Mouse (Mus musculus): Measurements from ENCODE around the gene Ncapd2. TPM values are rescaled to one million over a fixed set of nuclear protein-coding genes. Genes with fewer than 3 reads are reported as not detected.

Ncapd2 gene
- polyA plus RNA-seq, 1 experiment from 2014 or later, result 90.3 TPM

- H3K36me3 ChIP-seq (ENCODE audit: control insufficient read depth, insufficient read depth, low read length), result no peaks in the 10 kb centered on the region
- H3K4me2 ChIP-seq (ENCODE audit: low read depth, low read length), result no peak overlapping the region
- no peak for ATAC-seq (ENCODE audit: insufficient read depth, low FRiP score)
- H3K9ac ChIP-seq (ENCODE audit: low read length), result no peak overlapping the region
- H3K4me3 ChIP-seq (replicated peaks; ENCODE audit: low read length), result no peak overlapping the region
- no peaks in the 10 kb centered on the region for H3K27me3 ChIP-seq (ENCODE audit: control insufficient read depth, insufficient read depth, low read length)
- H3K4me1 ChIP-seq (ENCODE audit: control insufficient read depth, insufficient read depth, low read length), result peaks cover 7% of the 10 kb centered on the region; the same call in 1 of the 2 replicates
- H3K27ac ChIP-seq (ENCODE audit: low read length), result no peak overlapping the region
- H3K9me3 ChIP-seq (replicated peaks; ENCODE audit: control insufficient read depth, low read length), result no peaks in the 10 kb centered on the region; the same call in 1 of the 2 replicates
- WGBS, result 64% methylated on average over 4 of the region's 4 CpGs
These were observed 27.5 kb upstream of the Ncapd2 start for GRCm38 (mm10) chr6:125218963-125219362.

- Histone ChIP-seq H3K9ac (ENCODE audit: low read length) (no peak overlapping the region), H3K9me3 (replicated peaks; ENCODE audit: control insufficient read depth, low read length) (no peaks in the 10 kb centered on the region; the same call in 1 of the 2 replicates), H3K4me2 (ENCODE audit: low read depth, low read length) (no peak overlapping the region), H3K4me3 (replicated peaks; ENCODE audit: low read length) (no peak overlapping the region), H3K27ac (ENCODE audit: low read length) (0 out of 2 replicates have a peak overlapping the region, but pooled peaks have one; percentile 16), H3K36me3 (ENCODE audit: control insufficient read depth, insufficient read depth, low read length) (no peaks in the 10 kb centered on the region), H3K27me3 (ENCODE audit: control insufficient read depth, insufficient read depth, low read length) (no peaks in the 10 kb centered on the region), H3K4me1 (ENCODE audit: control insufficient read depth, insufficient read depth, low read length) (peaks cover 7% of the 10 kb centered on the region; the same call in 1 of the 2 replicates)
- 78% methylated on average over 11 of the region's 11 CpGs for WGBS
- no peak for ATAC-seq (ENCODE audit: insufficient read depth, low FRiP score)
These were observed 26.4 kb upstream of the Ncapd2 start for GRCm38 (mm10) chr6:125217899-125218298.

- Histone ChIP-seq H3K9me3 (replicated peaks; ENCODE audit: control insufficient read depth, low read length) (no peaks in the 10 kb centered on the region; the same call in 1 of the 2 replicates), H3K4me3 (replicated peaks; ENCODE audit: low read length) (no peak overlapping the region), H3K9ac (ENCODE audit: low read length) (no peak overlapping the region), H3K36me3 (ENCODE audit: control insufficient read depth, insufficient read depth, low read length) (no peaks in the 10 kb centered on the region), H3K27ac (ENCODE audit: low read length) (no peak overlapping the region), H3K4me2 (ENCODE audit: low read depth, low read length) (no peak overlapping the region), H3K4me1 (ENCODE audit: control insufficient read depth, insufficient read depth, low read length) (peaks cover 7% of the 10 kb centered on the region; the same call in 1 of the 2 replicates), H3K27me3 (ENCODE audit: control insufficient read depth, insufficient read depth, low read length) (no peaks in the 10 kb centered on the region)
- ATAC-seq (ENCODE audit: insufficient read depth, low FRiP score), result no peak
- 85% methylated on average over 2 of the region's 2 CpGs for WGBS
These were observed 25.4 kb upstream of the Ncapd2 start for GRCm38 (mm10) chr6:125216898-125217297.

GRCm38 (mm10) chr6:125215148-125215954, 23.9 kb upstream of the Ncapd2 start, which contains the start of gene Vamp1:
TSS of gene Vamp1 (plus strand) at chr6:125215551.
- no peaks in the 10 kb centered on the region; the same call in 1 of the 2 replicates for H3K9me3 ChIP-seq (replicated peaks; ENCODE audit: control insufficient read depth, low read length)
- peaks cover 7% of the 10 kb centered on the region; the same call in 1 of the 2 replicates for H3K4me1 ChIP-seq (ENCODE audit: control insufficient read depth, insufficient read depth, low read length)
- peak within 1 kb of the TSS; percentile 82 for H3K9ac ChIP-seq (ENCODE audit: low read length)
- WGBS, result under 1% methylated on average over 48 of the region's 48 CpGs
- no peaks in the 10 kb centered on the region for H3K27me3 ChIP-seq (ENCODE audit: control insufficient read depth, insufficient read depth, low read length)
- peak within 1 kb of the TSS; percentile 84 for H3K27ac ChIP-seq (ENCODE audit: low read length)
- H3K4me3 ChIP-seq (replicated peaks; ENCODE audit: low read length), result peak within 1 kb of the TSS; percentile 77
- ATAC-seq (ENCODE audit: insufficient read depth, low FRiP score), result peak; percentile 96
- H3K36me3 ChIP-seq (ENCODE audit: control insufficient read depth, insufficient read depth, low read length), result no peaks in the 10 kb centered on the region
- H3K4me2 ChIP-seq (ENCODE audit: low read depth, low read length), result peak within 1 kb of the TSS; percentile 96

- H3K9me3 ChIP-seq (replicated peaks; ENCODE audit: control insufficient read depth, low read length), result no peaks in the 10 kb centered on the region; the same call in 1 of the 2 replicates
- 75% methylated on average over 6 of the region's 6 CpGs for WGBS
- no peak for ATAC-seq (ENCODE audit: insufficient read depth, low FRiP score)
- H3K4me3 ChIP-seq (replicated peaks; ENCODE audit: low read length), result no peak overlapping the region
- H3K4me1 ChIP-seq (ENCODE audit: control insufficient read depth, insufficient read depth, low read length), result peaks cover 7% of the 10 kb centered on the region; the same call in 1 of the 2 replicates
- H3K27me3 ChIP-seq (ENCODE audit: control insufficient read depth, insufficient read depth, low read length), result no peaks in the 10 kb centered on the region
- H3K36me3 ChIP-seq (ENCODE audit: control insufficient read depth, insufficient read depth, low read length), result no peaks in the 10 kb centered on the region
- H3K9ac ChIP-seq (ENCODE audit: low read length), result no peak overlapping the region
- no peak overlapping the region for H3K4me2 ChIP-seq (ENCODE audit: low read depth, low read length)
- H3K27ac ChIP-seq (ENCODE audit: low read length), result no peak overlapping the region
These were observed 22.2 kb upstream of the Ncapd2 start for GRCm38 (mm10) chr6:125213715-125214114.

GRCm38 (mm10) chr6:125213129-125213528, 21.6 kb upstream of the Ncapd2 start:
- H3K4me1 ChIP-seq (ENCODE audit: control insufficient read depth, insufficient read depth, low read length), result peaks cover 7% of the 10 kb centered on the region; the same call in 1 of the 2 replicates
- H3K9me3 ChIP-seq (replicated peaks; ENCODE audit: control insufficient read depth, low read length), result no peaks in the 10 kb centered on the region; the same call in 1 of the 2 replicates
- no peaks in the 10 kb centered on the region for H3K27me3 ChIP-seq (ENCODE audit: control insufficient read depth, insufficient read depth, low read length)
- WGBS, result 66% methylated on average over 6 of the region's 6 CpGs
- no peak overlapping the region for H3K4me2 ChIP-seq (ENCODE audit: low read depth, low read length)
- H3K36me3 ChIP-seq (ENCODE audit: control insufficient read depth, insufficient read depth, low read length), result no peaks in the 10 kb centered on the region
- no peak overlapping the region for H3K4me3 ChIP-seq (replicated peaks; ENCODE audit: low read length)
- H3K9ac ChIP-seq (ENCODE audit: low read length), result no peak overlapping the region
- no peak overlapping the region for H3K27ac ChIP-seq (ENCODE audit: low read length)
- no peak for ATAC-seq (ENCODE audit: insufficient read depth, low FRiP score)

GRCm38 (mm10) chr6:125212621-125213020, 21.1 kb upstream of the Ncapd2 start:
- H3K27me3 ChIP-seq (ENCODE audit: control insufficient read depth, insufficient read depth, low read length), result no peaks in the 10 kb centered on the region
- no peak overlapping the region for H3K27ac ChIP-seq (ENCODE audit: low read length)
- no peak overlapping the region for H3K9ac ChIP-seq (ENCODE audit: low read length)
- H3K36me3 ChIP-seq (ENCODE audit: control insufficient read depth, insufficient read depth, low read length), result no peaks in the 10 kb centered on the region
- no peak overlapping the region for H3K4me3 ChIP-seq (replicated peaks; ENCODE audit: low read length)
- peaks cover 7% of the 10 kb centered on the region; the same call in 1 of the 2 replicates for H3K4me1 ChIP-seq (ENCODE audit: control insufficient read depth, insufficient read depth, low read length)
- 42% methylated on average over 2 of the region's 2 CpGs for WGBS
- no peak for ATAC-seq (ENCODE audit: insufficient read depth, low FRiP score)
- H3K4me2 ChIP-seq (ENCODE audit: low read depth, low read length), result no peak overlapping the region
- H3K9me3 ChIP-seq (replicated peaks; ENCODE audit: control insufficient read depth, low read length), result no peaks in the 10 kb centered on the region

- WGBS, result 89% methylated on average over 1 of the region's 1 CpGs
- Histone ChIP-seq H3K4me2 (ENCODE audit: low read depth, low read length) (no peak overlapping the region), H3K4me3 (replicated peaks; ENCODE audit: low read length) (no peak overlapping the region), H3K27me3 (ENCODE audit: control insufficient read depth, insufficient read depth, low read length) (no peaks in the 10 kb centered on the region), H3K9ac (ENCODE audit: low read length) (no peak overlapping the region), H3K4me1 (ENCODE audit: control insufficient read depth, insufficient read depth, low read length) (no peaks in the 10 kb centered on the region), H3K9me3 (replicated peaks; ENCODE audit: control insufficient read depth, low read length) (no peaks in the 10 kb centered on the region), H3K36me3 (ENCODE audit: control insufficient read depth, insufficient read depth, low read length) (no peaks in the 10 kb centered on the region), H3K27ac (ENCODE audit: low read length) (no peak overlapping the region)
- ATAC-seq (ENCODE audit: insufficient read depth, low FRiP score), result no peak
These were observed 18.9 kb upstream of the Ncapd2 start for GRCm38 (mm10) chr6:125210436-125210835.

- Histone ChIP-seq H3K9me3 (replicated peaks; ENCODE audit: control insufficient read depth, low read length) (no peaks in the 10 kb centered on the region), H3K36me3 (ENCODE audit: control insufficient read depth, insufficient read depth, low read length) (peaks cover 9% of the 10 kb centered on the region; the same call in 1 of the 2 replicates), H3K9ac (ENCODE audit: low read length) (no peak overlapping the region), H3K4me2 (ENCODE audit: low read depth, low read length) (no peak overlapping the region), H3K27me3 (ENCODE audit: control insufficient read depth, insufficient read depth, low read length) (no peaks in the 10 kb centered on the region), H3K4me1 (ENCODE audit: control insufficient read depth, insufficient read depth, low read length) (peaks cover 9% of the 10 kb centered on the region), H3K4me3 (replicated peaks; ENCODE audit: low read length) (no peak overlapping the region), H3K27ac (ENCODE audit: low read length) (no peak overlapping the region)
- WGBS, result 81% methylated on average over 5 of the region's 5 CpGs
- no peak for ATAC-seq (ENCODE audit: insufficient read depth, low FRiP score)
These were observed 5.7 kb upstream of the Ncapd2 start for GRCm38 (mm10) chr6:125197166-125197565.

Data from stomach, embryonic 16.5 days (tissue).